Mouse (Mus musculus): Measurements from ENCODE around the gene Sec61a2. TPM values are rescaled to one million over a fixed set of nuclear protein-coding genes. Genes with fewer than 3 reads are reported as not detected.

Gene Sec61a2
- polyA plus RNA-seq, 1 experiment from 2014 or later, result 114 TPM

DNA sequence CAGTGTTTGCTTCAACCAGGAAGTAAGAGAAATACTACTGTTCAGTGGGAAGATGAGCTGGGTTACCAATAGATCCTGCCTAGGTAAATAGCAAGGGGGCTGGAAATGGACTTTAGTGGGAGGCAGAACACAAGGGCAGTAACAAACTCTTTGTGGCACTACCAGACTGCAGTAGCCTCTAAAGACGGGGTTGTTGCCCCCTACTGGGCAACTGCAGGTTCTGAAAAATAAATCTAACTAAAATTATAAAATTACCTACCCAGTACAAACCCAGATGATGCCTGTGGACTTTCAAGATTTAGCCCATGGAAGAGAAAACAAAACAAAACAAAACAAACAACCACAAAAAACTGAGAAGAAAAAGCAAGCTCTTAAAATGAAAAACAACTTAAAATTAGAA, 71.0 kb downstream of the Sec61a2 start:
- Histone ChIP-seq H3K36me3 (replicated peaks) (peaks cover 32% of the 10 kb centered on the region), H3K4me1 (no peaks in the 10 kb centered on the region), H3K9me3 (no peaks in the 10 kb centered on the region), H3K4me3 (no peak overlapping the region), H3K27me3 (replicated peaks) (no peaks in the 10 kb centered on the region), H3K4me2 (no peak overlapping the region), H3K9ac (no peak overlapping the region), H3K27ac (no peak overlapping the region)
- ATAC-seq (replicated peaks), result no peak
- 22% methylated on average over 1 of the region's 1 CpGs for WGBS

DNA sequence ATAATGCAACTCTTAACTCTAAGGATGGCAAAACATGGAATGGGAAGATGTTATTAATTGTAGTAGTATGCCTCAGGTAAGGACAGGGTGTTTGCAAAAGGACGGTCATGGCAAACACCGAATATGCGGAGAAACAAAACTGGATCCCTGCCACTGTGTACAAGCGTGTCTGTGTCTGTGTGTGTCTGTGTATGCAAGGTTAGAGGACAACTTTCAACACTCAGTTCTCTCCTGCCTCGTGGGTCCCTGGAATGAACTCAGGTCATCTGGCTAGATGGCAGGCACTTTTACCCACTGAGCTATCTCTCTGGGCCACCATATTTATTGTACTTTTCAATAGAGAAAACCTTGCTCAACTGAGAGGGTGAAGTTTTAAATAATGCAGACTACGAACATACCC, 72.8 kb downstream of the Sec61a2 start:
- no peak for ATAC-seq (replicated peaks)
- Histone ChIP-seq H3K9me3 (no peaks in the 10 kb centered on the region), H3K4me1 (no peaks in the 10 kb centered on the region), H3K27ac (no peak overlapping the region), H3K4me2 (no peak overlapping the region), H3K27me3 (replicated peaks) (no peaks in the 10 kb centered on the region), H3K9ac (no peak overlapping the region), H3K36me3 (replicated peaks) (peaks cover 40% of the 10 kb centered on the region), H3K4me3 (no peak overlapping the region)
- WGBS, result 95% methylated on average over 6 of the region's 6 CpGs

DNA sequence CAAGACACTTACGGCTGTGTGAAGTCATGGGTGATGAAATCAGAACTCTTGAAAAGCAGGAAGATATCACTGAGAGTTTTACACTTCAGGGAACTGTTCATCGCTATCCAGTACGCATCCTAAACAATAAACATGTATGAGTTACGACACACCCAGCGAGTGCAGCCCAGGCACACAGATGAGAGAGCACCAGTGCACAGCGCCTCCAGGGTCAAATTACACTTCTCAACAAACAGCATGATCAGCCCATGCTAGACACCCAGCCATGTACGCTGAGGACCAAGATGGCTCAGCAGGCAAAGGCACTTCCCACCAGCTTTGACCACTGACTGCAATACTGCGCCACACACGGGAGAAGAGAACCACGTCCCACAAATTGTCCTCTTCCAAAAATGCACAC, 74.0 kb downstream of the Sec61a2 start:
- H3K36me3 ChIP-seq (replicated peaks), result peaks cover 41% of the 10 kb centered on the region
- no peak for ATAC-seq (replicated peaks)

More for the DNA sequence above, 74.0 kb downstream of the Sec61a2 start:
- Histone ChIP-seq H3K27ac (no peak overlapping the region), H3K27me3 (replicated peaks) (no peaks in the 10 kb centered on the region), H3K4me3 (no peak overlapping the region), H3K9me3 (no peaks in the 10 kb centered on the region), H3K9ac (no peak overlapping the region), H3K4me2 (no peak overlapping the region), H3K4me1 (no peaks in the 10 kb centered on the region)
- 94% methylated on average over 10 of the region's 10 CpGs for WGBS

Other genes with a start within 250 kb of the Sec61a2 start
- 6.3 and 6.7 TPM in 2 replicates for gene Camk1d, start 180.9 kb downstream of the Sec61a2 start, polyA plus RNA-seq (2015; fragmentation: Nextera tagmentation; extraction: Ambion mirVana)
- 21.2 and 22.0 TPM in 2 replicates for gene Nudt5, start 50.4 kb downstream of the Sec61a2 start, polyA plus RNA-seq (2015; fragmentation: Nextera tagmentation; extraction: Ambion mirVana)
- gene Cdc123, start 50.3 kb downstream of the Sec61a2 start, polyA plus RNA-seq (2015; fragmentation: Nextera tagmentation; extraction: Ambion mirVana), result 289 and 293 TPM in 2 replicates
- gene Gm13199, start 32.5 kb downstream of the Sec61a2 start, polyA plus RNA-seq (2015; fragmentation: Nextera tagmentation; extraction: Ambion mirVana), result 1.1 and 1.4 TPM in 2 replicates
- gene Dhtkd1, start 47.4 kb upstream of the Sec61a2 start, polyA plus RNA-seq (2015; fragmentation: Nextera tagmentation; extraction: Ambion mirVana), result 7.4 and 8.4 TPM in 2 replicates
- 8.3 and 8.8 TPM in 2 replicates for gene Upf2, start 56.0 kb upstream of the Sec61a2 start, polyA plus RNA-seq (2015; fragmentation: Nextera tagmentation; extraction: Ambion mirVana)
- 6.3 and 6.8 TPM in 2 replicates for gene Proser2, start 234.8 kb upstream of the Sec61a2 start, polyA plus RNA-seq (2015; fragmentation: Nextera tagmentation; extraction: Ambion mirVana)